9 mouse cellular contexts compared by ENCODE assay signal in the genomic region with DNA sequence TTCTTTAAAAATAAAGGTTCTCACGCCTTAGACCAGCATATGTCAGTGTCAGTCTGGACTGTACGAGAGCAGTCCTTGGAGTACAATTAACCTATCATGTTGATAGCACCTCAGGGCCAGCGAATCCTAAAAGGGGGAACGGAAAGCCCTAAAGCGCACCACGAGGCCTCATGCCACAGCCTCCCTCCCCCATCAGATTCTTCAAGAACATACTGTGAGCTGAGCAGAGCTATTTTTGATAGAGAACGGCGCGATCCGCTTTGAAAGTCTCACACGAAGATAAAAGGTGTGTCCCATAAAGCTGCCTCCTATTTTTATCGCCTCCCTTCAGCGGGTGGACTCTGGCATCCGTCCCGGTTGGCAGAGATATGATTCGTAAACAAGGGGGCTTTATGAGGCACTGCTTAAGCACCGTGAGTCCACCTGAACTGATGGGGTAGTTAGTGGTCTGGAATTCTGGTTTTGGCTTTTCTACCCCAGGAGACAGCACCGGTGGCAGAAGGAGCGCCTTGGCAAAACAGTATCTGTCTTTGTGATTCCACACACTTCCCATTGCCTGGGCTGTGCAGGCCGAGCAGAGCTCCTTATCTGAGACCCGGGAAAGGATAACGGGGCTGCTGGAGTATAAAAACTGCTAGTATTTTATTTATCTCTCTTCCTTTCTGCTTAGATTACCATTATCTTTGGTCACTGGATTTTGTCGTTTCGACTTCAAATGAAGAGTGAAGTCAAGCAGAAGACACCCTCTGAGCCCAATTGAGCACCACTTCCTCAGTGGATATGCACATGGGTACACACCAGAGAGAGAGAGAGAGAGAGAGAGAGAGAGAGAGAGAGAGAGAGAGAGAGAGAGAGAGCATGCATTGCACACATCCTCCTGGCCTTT.
DNase-seq lines count a peak whose midpoint lies in the region; ATAC-seq lines count a peak whose summit lies in the region.
"Had no signal": no experiment of that assay in that cellular context is flagged by ENCODE, and none has a peak within 500 bp of the region (broad histone marks: within the 10 kb centered on the region; RNA-seq: fewer than 3 reads in every experiment).

No protein-coding gene starts in this region.

- peak; percentile 16 for DNase-seq in gastrocnemius, adult 18-20 months (ENCODE audit: low spot score)
- no peak for DNase-seq in gastrocnemius, postnatal 25 days
- DNase-seq in heart, postnatal 4 days = peak; percentile 48
- peak; percentile 7 for DNase-seq in retina, embryonic 14.5 days (ENCODE audit: low spot score)
- no peak for DNase-seq in lung, postnatal 4 days
- DNase-seq: lung, embryonic 14.5 days had no signal

- peak; percentile 51; the same call in 1 of the 2 replicates for ATAC-seq in erythroblast, adult 5-6 weeks (replicated peaks; ENCODE audit: low FRiP score, poor library complexity, severe bottlenecking)
- ATAC-seq in CD4-positive, CD25-positive, alpha-beta regulatory T cell, adult 4 months = no peak
- ATAC-seq in monocyte, adult 5-6 weeks (replicated peaks; ENCODE audit: insufficient number of reproducible peaks, low FRiP score, low TSS enrichment, poor library complexity, severe bottlenecking) = no peak

Comparison
In these comparisons a context has a peak if more than half of its experiments do, and no peak if none do; other contexts are left out.
1. DNase-seq: peak in gastrocnemius, adult 18-20 months (single experiment), heart, postnatal 4 days (single experiment) and retina, embryonic 14.5 days (single experiment); none in gastrocnemius, postnatal 25 days (single experiment) and lung, postnatal 4 days (0 of 2).